Mouse (Mus musculus) ES-E14 (cell line): ENCODE results near the gene Sez6l2.

ENCODE experiments used
- CHD2 ChIP-seq: IDR thresholded peaks from 2 replicates; pipeline ENCODE4 v1.6.1; 2014; ENCODE audit warnings: mild to moderate bottlenecking, low read depth, low read length, inconsistent platforms
- HCFC1 ChIP-seq: IDR thresholded peaks from 2 replicates; pipeline ENCODE4 v1.6.1; 2012; ENCODE audit warnings: low read length, inconsistent platforms, borderline replicate concordance; ENCODE audit not compliant: insufficient read depth
- ZC3H11A ChIP-seq: IDR thresholded peaks from 2 replicates; pipeline ENCODE4 v1.6.1; 2012; ENCODE audit warnings: low read depth, mild to moderate bottlenecking, inconsistent platforms, low read length, borderline replicate concordance

DNA sequence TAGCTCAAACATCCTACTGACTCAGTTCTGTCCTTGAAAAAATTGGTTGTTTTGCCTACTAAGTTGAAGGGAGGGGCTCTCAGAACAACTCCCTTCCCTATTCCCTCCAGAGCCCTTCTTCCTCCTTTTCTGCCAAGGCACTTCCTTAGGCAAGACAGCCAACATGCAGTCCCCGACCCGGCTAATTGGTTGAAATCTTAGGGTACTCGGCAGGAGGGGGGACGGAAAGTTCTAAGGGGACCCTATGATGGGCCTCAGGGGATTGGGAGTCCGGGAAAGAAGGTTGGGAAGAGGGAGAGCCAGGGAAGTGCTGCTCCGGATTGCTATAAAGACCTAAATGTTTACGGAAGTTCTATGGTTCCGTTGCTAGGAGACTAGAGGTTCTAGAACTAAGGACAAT is 25.1 kb downstream of the Sez6l2 start:
- TF ChIP-seq HCFC1 (no peak), ZC3H11A (no peak), CHD2 (no peak)
